Mouse (Mus musculus): ENCODE measurements around the gene Nr1h4.

Nr1h4 gene

GRCm38 (mm10) chr10:89520381-89520780 lies 13.0 kb downstream of the Nr1h4 start:
- DNase-seq, result no peak

GRCm38 (mm10) chr10:89519226-89519625 lies 14.2 kb downstream of the Nr1h4 start:
- DNase-seq, result no peak

GRCm38 (mm10) chr10:89518365-89518764 lies 15.0 kb downstream of the Nr1h4 start:
- no peak for DNase-seq

GRCm38 (mm10) chr10:89515813-89516212 lies 17.6 kb downstream of the Nr1h4 start:
- DNase-seq, result no peak

GRCm38 (mm10) chr10:89512562-89512961 lies 20.8 kb downstream of the Nr1h4 start:
- DNase-seq, result no peak

- no peak for DNase-seq
These were observed 22.8 kb downstream of the Nr1h4 start for GRCm38 (mm10) chr10:89510547-89510946.

GRCm38 (mm10) chr10:89508567-89508966 lies 24.8 kb downstream of the Nr1h4 start:
- no peak for DNase-seq

- no peak for DNase-seq
These were observed 26.9 kb downstream of the Nr1h4 start for GRCm38 (mm10) chr10:89506479-89506878.

GRCm38 (mm10) chr10:89505592-89505955 lies 27.8 kb downstream of the Nr1h4 start:
- DNase-seq, result no peak

GRCm38 (mm10) chr10:89504952-89505591 lies 28.3 kb downstream of the Nr1h4 start:
- DNase-seq, result no peak

GRCm38 (mm10) chr10:89502986-89503560 lies 30.3 kb downstream of the Nr1h4 start:
- no peak for DNase-seq

- DNase-seq, result no peak
These were observed 31.5 kb downstream of the Nr1h4 start for GRCm38 (mm10) chr10:89501902-89502301.

GRCm38 (mm10) chr10:89495537-89495936 lies 37.8 kb downstream of the Nr1h4 start:
- no peak for DNase-seq

- DNase-seq, result no peak
These were observed 42.1 kb downstream of the Nr1h4 start for GRCm38 (mm10) chr10:89491321-89491720.

GRCm38 (mm10) chr10:89490250-89490649 lies 43.1 kb downstream of the Nr1h4 start:
- no peak for DNase-seq

- no peak for DNase-seq
These were observed 43.9 kb downstream of the Nr1h4 start for GRCm38 (mm10) chr10:89489459-89489858.

GRCm38 (mm10) chr10:89486995-89487742 lies 46.2 kb downstream of the Nr1h4 start:
- DNase-seq, result no peak

- no peak for DNase-seq
These were observed 48.5 kb downstream of the Nr1h4 start for GRCm38 (mm10) chr10:89484907-89485306.

GRCm38 (mm10) chr10:89483812-89484602 lies 49.4 kb downstream of the Nr1h4 start:
- DNase-seq, result no peak

GRCm38 (mm10) chr10:89483113-89483512 lies 50.3 kb downstream of the Nr1h4 start:
- no peak for DNase-seq

GRCm38 (mm10) chr10:89482142-89482681 lies 51.2 kb downstream of the Nr1h4 start:
- no peak for DNase-seq

GRCm38 (mm10) chr10:89481638-89482037 lies 51.7 kb downstream of the Nr1h4 start:
- no peak for DNase-seq

- no peak for DNase-seq
These were observed 54.6 kb downstream of the Nr1h4 start for GRCm38 (mm10) chr10:89478766-89479165.
